Mouse (Mus musculus) A20 (cell line): ENCODE data around the gene Hes5.

Experiments
- DNase-seq: peaks from one replicate; pipeline ENCODE4 v3.0.0-alpha.2; 2011; ENCODE audit warnings: low read depth, low spot score

Gene Hes5

DNA sequence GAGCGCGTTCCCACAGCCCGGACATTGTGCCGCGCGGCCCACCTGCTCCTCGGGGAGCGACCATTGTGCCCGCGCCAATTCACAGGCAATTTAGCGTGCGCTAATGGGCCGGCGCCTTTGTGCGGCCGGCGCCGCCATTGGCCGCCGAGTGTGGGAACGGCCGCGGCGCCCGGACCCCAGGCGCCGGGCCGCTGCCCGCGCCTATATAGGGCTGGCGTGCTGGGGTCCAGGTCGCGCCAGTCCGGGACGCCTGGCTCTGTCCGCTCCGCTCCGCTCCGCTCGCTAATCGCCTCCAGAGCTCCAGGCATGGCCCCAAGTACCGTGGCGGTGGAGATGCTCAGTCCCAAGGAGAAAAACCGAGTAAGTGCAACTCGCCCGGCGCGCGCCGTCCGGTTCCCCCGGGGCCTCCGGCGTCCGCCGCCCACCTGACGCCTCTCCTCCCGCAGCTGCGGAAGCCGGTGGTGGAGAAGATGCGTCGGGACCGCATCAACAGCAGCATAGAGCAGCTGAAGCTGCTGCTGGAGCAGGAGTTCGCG is at the start of gene Hes5:
TSS of gene Hes5 (plus strand) at position 234 of the 536 bp plus-strand sequence.
- DNase-seq = no peak

DNA sequence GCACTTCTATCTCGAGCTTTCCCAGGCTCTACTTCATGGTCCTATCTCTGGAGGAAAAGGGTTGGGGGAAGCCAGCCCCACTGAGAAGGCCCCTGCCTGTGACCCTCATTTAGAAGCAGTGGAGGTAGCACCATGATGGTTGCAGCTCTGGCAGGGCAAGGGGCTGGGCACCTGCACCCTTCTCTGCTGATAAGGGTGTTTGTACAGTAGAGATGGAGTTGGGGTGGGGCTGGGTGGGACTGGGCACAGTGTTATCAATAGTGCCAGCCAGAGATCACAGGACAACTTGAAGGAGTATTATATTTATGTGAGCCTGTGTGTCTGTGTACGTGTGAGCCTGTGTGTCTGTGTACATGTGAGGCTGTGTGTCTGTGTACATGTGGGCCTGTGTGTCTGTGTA is 49.1 kb upstream of the Hes5 start:
- no peak for DNase-seq

DNA sequence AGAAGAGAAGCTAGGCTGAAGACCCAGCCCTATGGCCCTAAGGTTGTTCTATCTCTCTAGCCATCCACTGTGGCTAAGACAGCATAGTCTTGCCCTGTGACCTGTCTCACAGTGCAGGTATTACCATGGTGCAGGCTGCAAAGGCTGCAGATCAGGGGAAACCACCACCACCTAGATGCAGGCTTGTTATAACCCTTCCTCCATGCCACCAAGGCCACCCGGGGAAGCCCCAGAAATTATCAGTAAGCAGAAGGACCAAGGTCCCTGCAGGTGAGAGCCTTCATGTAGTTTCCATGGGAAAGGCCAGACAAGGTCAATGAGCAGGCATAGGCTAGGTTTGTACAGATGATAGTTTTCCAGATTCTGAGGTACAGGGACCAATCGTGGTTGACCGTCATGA is 46.9 kb upstream of the Hes5 start:
- DNase-seq = no peak

DNA sequence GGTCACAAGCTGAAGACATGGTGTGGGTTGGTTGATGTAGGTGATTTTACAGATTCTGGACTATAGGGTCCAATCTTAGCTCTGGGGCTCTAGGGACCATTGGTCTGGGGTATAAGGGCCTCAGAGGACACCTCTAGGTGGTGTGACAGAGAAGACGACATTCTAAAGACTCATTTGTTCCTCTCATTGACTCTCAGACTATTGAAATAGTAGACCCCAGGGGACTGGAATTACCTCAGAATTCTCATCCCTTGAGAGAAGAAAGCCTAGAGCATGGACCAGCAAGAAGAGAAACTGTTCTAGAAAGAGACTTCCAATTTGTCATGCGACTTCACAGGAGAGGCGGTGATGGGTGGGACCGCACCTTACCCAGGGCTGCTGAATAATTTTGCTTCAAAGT is 46.5 kb upstream of the Hes5 start:
- DNase-seq = no peak

DNA sequence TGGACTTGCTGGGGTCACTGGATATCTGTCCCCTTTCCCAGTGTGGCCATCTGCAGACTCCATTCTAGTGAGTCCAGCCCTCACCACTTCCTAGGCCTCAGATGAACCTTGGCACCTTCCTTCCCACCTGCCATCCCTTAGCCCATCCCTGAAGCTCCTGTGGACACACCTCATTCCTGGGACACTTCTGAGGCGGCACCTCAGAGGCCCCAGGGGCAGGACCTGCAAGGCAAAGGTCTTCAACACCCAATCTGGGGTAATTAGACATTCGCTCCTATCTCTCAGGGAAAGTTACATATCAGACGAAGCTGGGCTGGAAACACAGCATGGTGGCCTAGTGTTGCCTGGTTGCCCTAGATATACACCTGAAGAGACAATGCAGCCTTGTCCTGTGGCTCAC is 46.0 kb upstream of the Hes5 start:
- no peak for DNase-seq

DNA sequence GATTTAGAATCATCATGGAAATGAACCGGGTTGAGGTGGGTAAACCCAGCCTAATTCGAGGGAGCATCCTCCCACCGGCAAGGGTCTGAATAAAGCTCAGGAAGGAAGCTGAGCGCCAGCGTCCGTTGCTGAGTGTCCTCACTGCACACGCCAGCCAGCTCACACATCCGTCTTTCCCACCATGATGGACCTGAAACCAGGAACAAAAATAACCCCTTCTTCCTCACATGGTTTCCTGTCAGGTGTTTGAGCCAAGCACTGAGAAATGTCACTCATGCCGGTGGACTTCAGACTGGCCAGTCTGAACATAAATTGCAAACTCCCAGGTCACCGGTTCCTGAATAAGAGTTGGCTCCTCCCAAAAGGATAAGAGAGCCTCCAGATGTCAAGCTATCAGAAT is 45.4 kb upstream of the Hes5 start:
- DNase-seq = no peak

DNA sequence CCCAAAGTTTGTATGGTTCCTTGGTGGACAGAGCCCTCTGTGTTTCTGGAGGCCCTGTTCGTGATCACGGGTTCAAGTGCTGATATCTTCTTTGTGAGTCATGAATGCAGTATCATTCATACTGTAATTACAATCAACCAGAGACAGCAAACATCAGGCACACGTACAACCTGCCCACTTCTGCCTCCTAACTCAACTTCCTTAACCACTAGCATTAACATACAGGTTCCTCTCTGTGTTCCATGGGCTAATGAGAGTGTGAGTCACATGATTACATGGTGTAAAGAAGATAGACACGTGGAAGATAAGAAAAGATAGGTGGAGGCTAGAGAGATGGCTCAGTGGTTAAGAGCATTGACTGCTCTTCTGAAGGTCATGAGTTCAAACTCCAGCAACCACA is 44.1 kb upstream of the Hes5 start:
- DNase-seq = no peak

DNA sequence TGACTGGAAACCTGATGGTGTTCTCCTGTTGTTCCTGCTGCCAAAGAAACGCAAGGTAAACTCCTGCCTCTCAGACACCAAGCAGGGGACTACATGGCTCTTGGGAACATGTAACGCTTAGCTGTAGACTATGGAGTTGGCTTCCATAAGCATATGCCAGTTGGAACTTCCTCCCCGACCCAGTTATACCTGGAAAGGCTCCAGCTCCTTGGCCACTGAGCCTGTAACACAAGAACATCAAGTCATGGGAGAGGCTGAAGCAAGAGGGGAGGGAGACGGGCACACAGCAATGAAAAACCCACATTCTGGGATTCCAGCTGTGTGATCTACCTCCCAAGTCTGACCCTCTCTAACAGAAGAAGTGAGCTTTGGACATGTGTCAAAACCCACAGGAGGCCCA is 38.4 kb upstream of the Hes5 start:
- no peak for DNase-seq

DNA sequence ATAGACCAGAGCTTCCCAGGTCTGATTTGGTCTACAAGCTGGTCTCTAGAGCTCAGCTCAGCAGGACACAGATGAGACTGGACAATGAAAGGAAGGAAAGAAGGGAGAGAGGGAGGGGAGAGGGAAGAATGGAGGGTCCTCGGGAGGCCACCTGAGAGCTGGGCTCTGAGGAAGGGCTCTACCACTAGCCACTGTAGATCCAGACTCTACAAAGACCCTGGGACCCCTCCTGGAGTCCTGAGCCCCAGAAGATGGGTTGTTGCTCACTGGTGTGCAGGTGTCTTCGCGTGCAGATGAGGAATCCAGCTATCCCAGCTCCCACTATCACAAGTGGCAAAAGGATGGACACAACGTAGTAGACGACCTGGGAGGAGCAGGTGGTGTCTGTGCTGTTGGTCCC is 37.8 kb upstream of the Hes5 start:
- no peak for DNase-seq

DNA sequence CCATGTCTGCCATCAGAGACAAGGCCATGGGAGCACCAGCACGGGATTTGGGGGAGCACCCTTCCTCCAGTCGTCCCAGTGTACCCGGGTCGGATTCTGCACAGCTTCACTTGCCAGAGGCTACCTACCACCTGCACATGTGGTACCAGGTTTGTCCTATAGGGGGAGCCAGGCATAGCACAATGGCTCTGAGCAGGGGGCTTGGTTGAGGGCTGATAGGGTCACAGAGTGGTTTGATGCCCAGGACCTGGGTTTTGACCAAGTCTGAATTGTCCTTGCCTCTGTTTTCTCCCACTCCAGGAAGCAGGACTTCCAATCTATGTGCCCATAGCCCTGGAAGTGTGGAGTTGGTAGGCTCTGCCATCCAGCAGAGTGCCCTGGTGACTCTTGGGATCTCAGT is 35.3 kb upstream of the Hes5 start:
- DNase-seq = peak; percentile 68

DNA sequence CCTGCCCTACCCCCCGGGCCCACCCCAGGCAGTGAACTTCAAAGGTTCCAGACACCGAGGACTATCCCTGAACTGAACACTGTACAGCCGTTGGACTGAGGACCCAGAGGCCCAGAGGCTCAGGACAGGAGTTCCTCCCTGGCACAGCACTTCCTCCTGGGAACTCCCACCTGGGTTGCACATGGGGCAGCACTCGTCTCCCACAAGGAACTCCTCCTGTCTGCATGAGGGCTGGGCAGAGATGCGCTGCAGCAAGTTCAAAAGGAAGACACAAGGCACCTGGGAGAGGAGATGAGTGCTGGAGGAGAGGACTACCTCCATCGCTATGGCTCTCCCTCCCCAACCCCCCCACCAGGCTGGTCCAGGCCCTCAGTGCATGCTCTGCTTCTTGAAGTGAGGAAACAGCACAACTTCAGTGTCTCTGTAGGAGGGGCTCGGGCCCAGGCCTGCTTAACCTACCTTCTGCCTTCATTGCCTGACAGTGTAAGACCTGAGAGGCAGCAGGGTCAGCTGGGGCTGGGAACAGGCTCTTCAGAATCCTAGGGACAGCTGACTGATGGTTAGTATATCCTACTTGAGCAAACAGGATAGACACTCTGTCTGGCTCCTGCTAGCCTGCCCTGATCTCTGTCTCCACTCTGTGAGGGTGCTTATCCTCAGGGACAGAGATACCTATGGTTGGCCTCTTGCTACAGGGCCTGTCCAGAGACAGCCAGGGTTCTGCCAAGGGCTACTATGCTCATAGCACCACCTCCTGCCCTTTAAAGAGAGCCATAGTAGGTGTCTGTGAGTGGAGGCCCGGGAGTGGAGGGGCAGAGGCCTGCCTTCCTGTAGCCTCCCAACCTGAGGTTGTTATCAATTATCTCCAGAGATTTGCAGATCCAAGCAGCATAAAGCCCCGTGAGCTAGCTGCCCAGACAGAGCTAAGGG is 33.5 kb upstream of the Hes5 start:
- peak; percentile 67 for DNase-seq

DNA sequence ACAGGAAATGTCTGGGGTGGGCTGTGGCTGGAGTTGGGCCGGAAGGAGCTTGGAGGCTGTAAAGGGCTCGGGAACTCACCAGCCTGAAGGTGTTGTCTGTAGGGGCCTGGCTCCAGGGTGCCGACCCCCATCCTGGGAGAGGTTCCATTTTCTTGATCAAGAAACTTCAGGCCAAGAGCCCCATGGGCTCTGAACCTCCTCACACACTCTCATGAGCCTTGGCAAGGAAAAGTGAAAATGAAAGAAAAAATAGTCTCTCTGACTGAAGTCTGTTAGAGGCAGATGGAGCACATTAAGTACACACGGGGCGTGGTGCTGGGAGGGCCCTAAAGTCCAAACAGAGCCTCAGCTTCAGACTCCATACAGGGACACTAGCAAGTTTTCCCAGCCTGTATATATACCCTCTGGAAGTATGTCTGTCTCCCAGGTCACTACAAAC is 32.8 kb upstream of the Hes5 start:
- peak; percentile 84 for DNase-seq

DNA sequence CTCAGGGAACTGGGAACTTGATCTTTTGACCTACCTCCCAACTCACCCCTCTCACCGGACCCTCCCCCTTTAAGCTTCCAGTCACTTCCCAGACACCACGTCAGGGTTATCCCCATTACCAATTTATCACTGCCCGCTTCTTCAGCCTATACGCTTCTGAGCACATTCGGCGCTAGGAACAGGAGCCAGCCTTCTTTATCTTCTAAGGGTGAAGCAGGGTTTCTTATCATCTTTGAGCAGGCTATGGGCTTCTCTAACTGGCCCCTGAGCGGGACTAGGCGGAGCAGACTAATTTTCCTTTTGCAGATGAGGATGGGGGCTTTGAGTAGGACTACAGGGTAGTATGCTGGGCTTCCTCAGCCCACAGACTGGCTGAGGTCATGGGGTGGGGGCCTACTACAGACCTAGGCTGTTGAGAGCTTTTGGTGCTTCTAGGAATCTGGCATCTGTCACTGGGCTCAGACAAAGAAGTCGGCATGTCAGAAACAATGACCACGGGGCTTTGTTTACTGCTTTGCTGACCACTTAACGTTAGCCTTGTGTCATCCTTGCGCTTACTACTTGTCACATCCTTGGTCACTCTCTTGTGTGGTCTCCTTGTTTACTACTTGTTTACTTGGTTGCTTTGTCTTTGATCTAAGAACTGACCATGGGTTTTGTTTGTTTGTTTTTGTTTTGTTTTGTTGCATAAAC is 32.2 kb upstream of the Hes5 start, which contains the start of gene Tnfrsf14:
TSS of gene Tnfrsf14 (minus strand) at position 169 of the 693 bp plus-strand sequence.
- peak; percentile 63 for DNase-seq

DNA sequence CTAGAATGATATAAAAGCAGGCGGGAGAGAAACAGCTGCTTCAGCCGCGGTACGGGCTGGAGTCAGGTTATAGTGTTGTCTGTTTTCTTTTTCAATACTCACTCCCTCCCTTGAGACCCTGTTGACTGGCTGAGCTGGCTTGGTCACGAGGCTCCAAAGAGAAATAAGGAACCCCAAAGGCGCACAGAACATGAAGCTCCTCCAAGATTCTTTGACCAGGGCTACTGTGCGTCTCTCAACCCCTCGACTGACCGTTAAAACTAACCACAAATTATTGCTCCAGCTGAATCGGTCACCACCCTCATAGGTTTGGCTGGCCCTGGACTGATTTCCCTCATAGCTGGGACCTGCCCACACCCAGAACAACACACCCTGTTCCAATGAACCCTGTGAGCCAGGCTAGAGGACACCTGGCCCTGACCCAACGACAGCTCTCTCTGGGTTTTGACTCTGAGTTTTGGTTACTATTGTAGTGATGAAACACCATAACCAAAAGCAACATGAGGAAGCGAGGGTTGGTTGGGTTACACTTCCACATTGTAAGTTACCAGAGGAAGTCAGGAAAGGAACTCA is 31.5 kb upstream of the Hes5 start:
- peak; percentile 84 for DNase-seq

DNA sequence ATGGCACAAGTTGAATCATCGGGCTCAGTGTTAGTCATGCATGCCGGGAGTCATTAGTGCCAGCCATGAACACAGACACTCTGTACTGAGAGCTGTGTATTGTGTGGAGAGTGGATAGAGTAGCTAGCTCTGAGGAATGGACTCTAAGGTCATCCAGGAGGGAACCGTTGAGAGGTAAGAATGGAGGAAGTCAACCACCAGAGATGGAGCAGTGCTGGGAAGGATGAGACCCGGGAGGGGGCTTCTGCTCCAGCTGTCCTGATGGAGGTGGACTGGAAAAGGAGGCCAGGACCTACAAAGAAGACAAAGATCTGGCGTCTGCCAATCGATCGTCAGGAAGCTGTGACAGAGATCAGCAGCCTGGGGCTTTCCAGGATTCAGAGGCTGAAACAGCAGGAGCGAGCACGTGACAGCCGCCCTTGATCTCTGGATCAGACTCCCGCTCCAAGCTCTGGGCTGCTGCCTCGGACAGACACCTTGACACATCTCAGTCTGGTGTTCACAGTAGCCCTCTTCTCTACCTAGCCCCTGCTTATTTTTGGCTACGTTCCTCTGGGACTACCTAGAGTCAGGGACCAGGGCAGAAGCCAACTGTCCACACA is 27.3 kb upstream of the Hes5 start:
- DNase-seq = no peak

DNA sequence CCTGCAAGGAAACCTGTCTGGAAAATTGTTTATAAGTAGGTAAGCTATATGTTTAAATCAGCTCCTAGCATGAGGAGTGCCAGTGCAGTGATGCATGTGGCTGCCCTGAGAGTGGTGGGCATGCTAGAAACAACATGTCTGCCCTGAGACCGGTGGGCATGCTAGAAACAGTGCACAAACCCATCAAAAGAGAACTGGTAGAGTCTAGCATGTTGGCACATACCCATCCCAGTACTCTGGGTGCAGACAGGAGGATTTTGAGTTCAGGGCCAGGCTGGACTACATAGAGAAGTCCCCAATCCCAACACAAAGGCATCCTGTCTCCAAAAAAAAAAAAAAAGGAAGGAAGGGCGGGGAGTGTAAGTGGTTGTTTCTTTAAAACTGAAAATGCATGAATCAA is 25.9 kb upstream of the Hes5 start:
- no peak for DNase-seq

DNA sequence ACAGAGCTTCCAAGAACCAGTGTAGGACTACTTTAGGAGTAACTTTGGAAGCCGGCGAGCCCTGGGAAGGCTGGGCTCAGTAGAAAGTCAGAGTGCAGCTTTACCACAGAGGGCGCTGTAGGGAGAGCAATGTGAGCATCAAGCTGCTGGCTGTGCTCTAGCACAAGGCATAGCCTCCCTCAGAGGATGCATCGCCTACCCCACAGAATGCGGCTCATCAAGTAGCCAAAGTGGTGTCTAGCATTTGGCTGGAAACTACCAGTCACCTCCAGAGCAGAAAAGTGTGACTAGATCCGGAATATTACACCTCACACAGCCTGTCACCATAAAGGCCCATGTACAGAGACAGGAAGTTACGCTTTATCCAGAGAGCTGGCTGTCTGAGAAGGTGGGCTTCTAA is 24.9 kb upstream of the Hes5 start:
- peak; percentile 34 for DNase-seq

DNA sequence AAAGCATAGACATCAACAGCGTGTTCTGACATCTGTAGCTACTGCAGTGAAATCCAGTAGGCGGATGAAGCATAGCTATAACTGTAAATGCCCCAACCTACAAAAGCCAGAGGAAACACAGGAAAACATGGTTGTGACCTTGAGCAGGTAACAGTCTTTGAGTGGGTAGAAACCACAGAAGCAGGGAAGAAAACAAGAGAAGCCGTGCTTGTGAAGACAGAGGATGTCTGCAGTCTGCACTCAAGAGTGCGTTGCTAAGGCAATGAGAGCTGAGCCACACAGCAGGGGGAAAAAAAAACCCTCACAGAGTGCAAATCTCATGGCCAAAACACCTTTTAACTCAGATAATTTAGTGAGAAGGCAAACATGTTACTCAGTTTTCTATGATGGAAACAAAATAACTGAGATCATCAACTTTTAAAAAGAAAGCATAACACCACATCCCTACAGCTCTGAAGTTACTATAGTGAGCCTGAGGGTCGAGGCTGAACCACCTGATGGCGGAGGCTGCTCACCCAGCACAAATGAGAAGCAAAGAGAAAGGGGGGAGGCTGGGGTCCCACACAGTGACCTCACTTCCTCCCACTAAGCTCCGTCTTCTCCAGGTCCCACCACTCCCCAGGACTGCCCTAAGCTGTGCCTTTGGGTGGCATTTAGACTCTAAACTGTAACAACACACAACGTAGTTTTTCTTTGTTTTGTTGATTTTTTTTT is 24.0 kb upstream of the Hes5 start:
- no peak for DNase-seq

DNA sequence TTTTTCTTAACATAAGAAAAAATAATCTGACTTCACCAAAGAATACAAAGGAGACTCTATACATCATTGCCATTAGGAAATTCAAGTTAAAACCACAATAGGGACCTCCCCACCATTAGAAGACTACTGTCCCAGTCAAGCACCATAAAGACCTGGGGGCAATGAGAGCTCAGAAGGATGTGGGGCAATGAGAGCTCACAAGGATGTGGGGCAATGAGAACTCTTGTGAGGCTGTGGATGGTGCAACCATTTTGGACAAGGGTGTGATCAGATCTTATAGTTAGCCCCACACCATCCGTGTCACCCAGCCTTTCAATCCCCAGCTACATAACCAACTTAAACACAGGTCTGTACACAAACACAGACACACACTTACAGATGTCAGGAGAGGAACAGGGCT is 23.0 kb upstream of the Hes5 start:
- DNase-seq = no peak

DNA sequence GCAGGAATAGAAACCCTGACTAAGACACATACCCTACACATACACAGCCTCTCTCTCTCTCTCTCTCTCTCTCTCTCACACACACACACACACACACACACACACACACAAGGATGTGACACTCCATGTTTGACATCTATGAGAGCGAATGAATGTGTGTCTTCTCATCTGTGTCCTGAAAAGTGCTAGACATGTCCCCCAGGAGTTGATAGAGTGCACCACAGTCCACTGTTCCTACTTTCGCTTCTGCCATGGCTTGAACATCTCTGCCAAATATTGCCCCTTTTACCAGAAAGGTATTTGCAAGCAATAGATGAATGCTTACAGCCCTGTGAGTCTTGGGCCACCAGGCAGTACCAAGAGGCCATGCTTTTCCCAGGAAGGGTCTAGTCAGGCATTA is 20.6 kb upstream of the Hes5 start:
- peak; percentile 47 for DNase-seq

DNA sequence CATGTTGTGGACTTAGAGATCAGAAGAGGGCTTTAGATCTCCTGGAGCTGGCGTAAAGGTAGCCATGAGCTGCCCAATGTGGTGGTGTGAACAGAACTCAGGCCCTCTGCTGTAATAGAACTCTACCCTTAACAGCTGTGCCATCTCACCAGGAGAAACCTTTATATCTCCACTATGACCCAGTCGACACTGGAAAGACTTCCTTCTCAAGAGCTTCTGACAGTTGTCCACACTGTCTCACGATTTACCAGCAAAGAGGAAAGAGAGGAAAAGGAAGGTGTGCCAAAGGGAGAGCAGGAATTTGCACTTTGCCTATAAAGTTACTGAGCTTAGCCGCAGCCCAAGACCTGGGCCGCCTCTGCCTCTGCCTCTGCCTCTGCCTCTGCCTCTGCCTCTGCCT is 18.9 kb upstream of the Hes5 start:
- peak; percentile 67 for DNase-seq
